Mouse (Mus musculus) Patski (cell line): ENCODE data around the gene Ahdc1. TPM values are rescaled to one million over a fixed set of nuclear protein-coding genes. Genes with fewer than 3 reads are reported as not detected.
A peak's percentile ranks its signal among the peaks of the same experiment; 100 is the strongest.

Experiments
- ATAC-seq: fragments of 100-300 bp; one replicate; pipeline ENCODE4 v1.8.0; 2021
- CTCF ChIA-PET: fragments of 350-600 bp; sonication (Branson Sonifier 250); formaldehyde crosslinking; loops from one replicate; lab custom pipeline; 2022; ENCODE audit warnings: inconsistent platforms; lab: Charles Lee
- POLR2A ChIA-PET: fragments of 350-600 bp; sonication (Branson Sonifier 250); formaldehyde crosslinking; loops from one replicate; lab custom pipeline; 2022; ENCODE audit warnings: antibody characterized with exemption, inconsistent platforms; lab: Charles Lee
- DNase-seq: peaks from one replicate; pipeline ENCODE4 v3.0.0-alpha.2; 2011; ENCODE audit warnings: low read depth, low spot score
- H3K27me3 ChIP-seq: fragments of 371-371 bp; one replicate; pipeline ENCODE4 v1.5.1; 2021
- CTCF ChIP-seq: fragments of 100-300 bp; IDR thresholded peaks from one replicate; pipeline ENCODE4 v1.5.1; 2021
- in situ Hi-C: fragments of 300-500 bp; cut with MboI; formaldehyde crosslinking; loops from 3 replicates; pipeline ENCODE4 v1.11.1; 2018; ENCODE audit warnings: low pct_unique_long_range_greater_than_20kb, mixed read lengths
- polyA plus RNA-seq: library from polyadenylated mRNA; unstranded; gene quantifications from one replicate; pipeline ENCODE4 v1.2.3, GENCODE M21; 2021

Gene Ahdc1
- polyA plus RNA-seq, 1 experiment from 2014 or later: 25.6 TPM

DNA sequence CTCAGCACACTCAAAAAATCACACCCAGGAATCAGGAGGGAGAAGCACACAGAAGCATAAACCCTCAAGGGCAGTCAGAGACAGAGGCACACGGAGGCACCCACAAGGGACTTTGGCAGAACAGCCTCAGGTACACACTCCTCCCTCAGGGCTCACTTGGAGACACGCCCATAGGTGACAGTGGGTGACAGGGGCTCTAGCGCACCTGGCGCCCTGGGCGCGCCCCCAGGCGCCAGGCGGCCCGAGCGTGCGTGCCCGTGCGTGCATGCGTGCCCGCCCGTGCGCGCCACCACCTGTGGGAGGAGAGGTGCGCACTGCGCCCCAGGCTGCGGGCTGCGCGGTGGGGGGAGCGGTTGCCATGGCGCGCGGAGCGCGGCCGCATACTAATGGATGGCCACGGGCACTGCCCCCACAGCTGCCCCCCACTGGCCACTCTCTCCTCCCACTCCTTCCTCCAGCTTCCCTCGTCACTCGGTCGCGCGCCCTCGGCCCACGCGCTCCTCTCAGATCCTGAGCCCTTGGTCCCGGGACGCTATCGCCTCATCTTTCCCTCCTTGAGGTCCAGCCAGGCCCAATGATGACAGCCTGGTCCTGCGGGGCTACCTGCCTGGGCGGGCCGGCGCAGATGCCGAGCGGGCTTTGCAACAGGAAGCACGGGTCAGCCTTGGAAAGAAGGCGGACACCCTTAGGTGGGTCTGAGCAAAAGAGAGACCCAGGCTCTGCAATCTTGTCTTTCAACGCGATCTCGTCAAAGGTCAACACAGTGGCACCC lies 74.1 kb downstream of the Ahdc1 start:
- in situ Hi-C loops: no loop called here
- POLR2A ChIA-PET: interaction anchor here (0.6 to 0.7 kb wide), 2 partner anchors 71 to 106 kb away, joined by 3 read pairs; no protein-coding TSS in a partner anchor
- DNase-seq (no peak), ATAC-seq (no peak)
- CTCF ChIA-PET: no interaction called here
- TF ChIP-seq CTCF: no peak
- no peaks in the 10 kb centered on the region for H3K27me3 ChIP-seq

GRCm38 (mm10) chr4:133085783-133086342 lies 74.8 kb downstream of the Ahdc1 start:
- CTCF ChIA-PET: no interaction called here
- H3K27me3 ChIP-seq: no peaks in the 10 kb centered on the region
- DNase-seq (no peak), ATAC-seq (no peak)
- no peak for TF ChIP-seq CTCF
- POLR2A ChIA-PET: no interaction called here
- in situ Hi-C loops: no loop called here

DNA sequence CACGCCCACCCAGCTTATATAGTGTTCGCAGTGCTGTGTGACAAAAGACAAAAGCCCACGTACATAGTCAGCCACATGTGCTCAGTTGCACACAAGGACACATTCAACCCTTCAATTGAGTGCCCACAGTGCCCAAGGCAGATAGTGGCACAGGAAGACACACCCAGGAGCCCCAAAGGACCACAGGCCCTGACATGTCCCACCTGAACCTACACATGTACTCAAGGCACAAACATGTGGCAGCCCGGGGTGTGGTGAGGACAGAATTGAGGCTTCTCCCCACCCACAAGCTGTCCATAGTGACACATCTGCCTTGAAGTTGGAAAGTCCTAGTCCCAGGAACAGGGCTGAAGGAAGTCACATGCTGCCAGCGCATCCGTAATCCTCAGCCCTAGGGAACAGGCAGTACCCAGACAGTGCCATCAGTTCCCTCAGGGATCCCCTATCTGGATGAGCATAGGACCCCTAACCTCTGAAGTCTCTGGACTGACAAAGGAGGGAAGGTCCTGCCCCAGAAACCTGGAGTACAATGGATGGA lies 76.2 kb downstream of the Ahdc1 start:
- POLR2A ChIA-PET: no interaction called here
- no peak for TF ChIP-seq CTCF
- in situ Hi-C loops: no loop called here
- DNase-seq: no peak
- no peaks in the 10 kb centered on the region for H3K27me3 ChIP-seq
- CTCF ChIA-PET: no interaction called here
- ATAC-seq: no peak

GRCm38 (mm10) chr4:133087835-133088234 lies 76.8 kb downstream of the Ahdc1 start:
- in situ Hi-C loops: no loop called here
- POLR2A ChIA-PET: no interaction called here
- H3K27me3 ChIP-seq: no peaks in the 10 kb centered on the region
- CTCF ChIA-PET: no interaction called here
- TF ChIP-seq CTCF: no peak
- no peak for ATAC-seq
- no peak for DNase-seq

GRCm38 (mm10) chr4:133089319-133089718 lies 78.3 kb downstream of the Ahdc1 start:
- no peak for TF ChIP-seq CTCF
- ChIA-PET POLR2A (no interaction called here), CTCF (no interaction called here)
- DNase-seq (no peak), ATAC-seq (no peak)
- in situ Hi-C loops: no loop called here
- H3K27me3 ChIP-seq: no peaks in the 10 kb centered on the region

- DNase-seq (no peak), ATAC-seq (no peak)
- in situ Hi-C loops: no loop called here
- ChIA-PET POLR2A (no interaction called here), CTCF (no interaction called here)
- no peaks in the 10 kb centered on the region for H3K27me3 ChIP-seq
- no peak for TF ChIP-seq CTCF
These were observed 78.7 kb downstream of the Ahdc1 start for GRCm38 (mm10) chr4:133089802-133090201.

GRCm38 (mm10) chr4:133090276-133090719 lies 79.2 kb downstream of the Ahdc1 start:
- ChIA-PET CTCF (no interaction called here), POLR2A (no interaction called here)
- in situ Hi-C loops: no loop called here
- TF ChIP-seq CTCF: no peak
- DNase-seq: no peak
- ATAC-seq: no peak
- H3K27me3 ChIP-seq: no peaks in the 10 kb centered on the region

- no peak for TF ChIP-seq CTCF
- in situ Hi-C loops: no loop called here
- DNase-seq (no peak), ATAC-seq (no peak)
- H3K27me3 ChIP-seq: no peaks in the 10 kb centered on the region
- ChIA-PET POLR2A (interaction anchor here (0.6 kb wide), 1 partner anchor 23 kb away, joined by 7 read pairs; no protein-coding TSS in a partner anchor), CTCF (no interaction called here)
These were observed 79.8 kb downstream of the Ahdc1 start for GRCm38 (mm10) chr4:133090720-133091458.

GRCm38 (mm10) chr4:133091459-133091785 lies 80.4 kb downstream of the Ahdc1 start:
- CTCF ChIA-PET: no interaction called here
- in situ Hi-C loops: no loop called here
- no peaks in the 10 kb centered on the region for H3K27me3 ChIP-seq
- DNase-seq: no peak
- TF ChIP-seq CTCF: no peak
- POLR2A ChIA-PET: interaction anchor here (0.6 kb wide), 1 partner anchor 24 kb away, joined by 7 read pairs; no protein-coding TSS in a partner anchor
- no peak for ATAC-seq

GRCm38 (mm10) chr4:133092453-133092901 lies 81.4 kb downstream of the Ahdc1 start:
- no peak for DNase-seq
- ChIA-PET POLR2A (interaction anchor here (0.8 kb wide), 1 partner anchor 39 kb away, joined by 3 read pairs; no protein-coding TSS in a partner anchor), CTCF (interaction anchor here (1.4 to 1.9 kb wide), 2 partner anchors 11 to 51 kb away, joined by 4 read pairs; no protein-coding TSS in a partner anchor)
- TF ChIP-seq CTCF: no peak
- ATAC-seq: peak; percentile 31
- H3K27me3 ChIP-seq: no peaks in the 10 kb centered on the region
- in situ Hi-C loops: no loop called here
